In the genomic region with DNA sequence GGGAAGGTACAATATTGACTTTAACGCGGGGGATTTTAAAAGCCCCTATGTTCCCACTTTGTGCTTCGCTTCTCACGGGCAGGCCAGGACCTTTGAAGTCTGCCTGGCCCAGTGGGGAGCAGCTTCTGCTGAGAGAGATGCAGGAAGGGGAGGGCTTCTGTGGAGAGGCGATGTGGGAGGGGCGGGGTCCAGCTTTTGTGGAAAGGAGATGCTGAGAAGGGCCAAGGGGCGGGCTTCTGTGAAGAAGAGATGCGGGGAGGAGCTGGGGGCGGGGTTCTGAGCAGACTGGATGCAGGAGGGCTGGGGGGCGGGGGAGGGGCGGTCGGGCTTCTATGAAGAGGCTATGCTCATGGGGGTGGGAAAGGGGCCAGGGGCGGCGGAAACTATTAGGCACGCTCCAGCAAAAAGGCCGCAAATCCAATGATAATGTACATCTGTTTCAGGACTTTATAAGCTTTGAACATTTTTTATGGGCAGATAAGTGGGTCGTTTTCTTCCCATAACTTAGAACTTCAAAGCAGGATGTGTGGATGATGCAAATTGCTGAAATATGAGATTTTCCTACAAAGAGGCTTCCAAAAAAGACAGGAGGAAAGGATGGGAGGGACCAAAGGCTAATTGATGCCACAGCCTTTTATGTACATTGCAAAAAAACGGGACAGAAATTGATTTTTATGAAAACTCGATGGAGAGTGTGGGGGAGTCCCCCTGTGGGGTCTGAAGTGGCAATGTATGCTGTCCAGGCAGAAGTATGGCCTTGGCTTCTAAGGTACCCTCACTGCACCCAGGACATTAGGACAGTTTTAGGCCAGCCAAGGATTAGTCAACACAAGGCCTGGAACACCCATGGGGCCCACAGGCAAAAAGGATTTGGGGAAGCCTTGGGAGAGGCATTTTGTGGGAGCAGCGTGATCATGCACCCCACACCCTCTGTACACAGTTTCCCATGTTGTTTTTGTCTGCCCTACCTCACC, we compare ENCODE assay signal across 8 mouse cellular contexts. TPM values are rescaled to one million over a fixed set of nuclear protein-coding genes. Genes with fewer than 3 reads are reported as not detected.
A peak's percentile ranks its signal among the peaks of the same experiment; 100 is the strongest.
DNase-seq lines count a peak whose midpoint lies in the region; ATAC-seq and TF ChIP-seq lines count a peak whose summit lies in the region.

No protein-coding gene starts in this region.

- TF ChIP-seq CTCF in lung, adult 2 months (IDR thresholded peaks at IDR 0.05; ENCODE audit: insufficient read depth, low read length): no peak
- TF ChIP-seq CTCF in heart, postnatal 0 days (IDR thresholded peaks at IDR 0.05; ENCODE audit: low read depth): no peak
- no peak for TF ChIP-seq CTCF in kidney, postnatal 0 days (IDR thresholded peaks at IDR 0.05; ENCODE audit: low read depth)

- H3K4me2 ChIP-seq in forebrain, embryonic 11.5 days (ENCODE audit: low read depth, low read length, severe bottlenecking): peak overlapping the region; percentile 57
- H3K4me2 ChIP-seq in heart, postnatal 0 days (ENCODE audit: low read depth, low read length): peak overlapping the region; percentile 40; the same call in 1 of the 2 replicates
- peak overlapping the region; percentile 39 for H3K4me2 ChIP-seq in kidney, postnatal 0 days (ENCODE audit: low read length)
- peak overlapping the region; percentile 50 for H3K4me2 ChIP-seq in stomach, embryonic 15.5 days

- TF ChIP-seq POLR2A in lung, adult 2 months (IDR thresholded peaks at IDR 0.05; ENCODE audit: borderline replicate concordance, extremely low read depth, low read depth, low read length): no peak

- peak overlapping the region; percentile 39; the same call in 1 of the 2 replicates for H3K9ac ChIP-seq in forebrain, embryonic 11.5 days (ENCODE audit: low read length)
- no peak overlapping the region for H3K9ac ChIP-seq in heart, postnatal 0 days (replicated peaks; ENCODE audit: low read depth, low read length)
- no peak overlapping the region for H3K9ac ChIP-seq in kidney, postnatal 0 days (ENCODE audit: low read depth, low read length)
- H3K9ac ChIP-seq in stomach, embryonic 15.5 days: no peak overlapping the region

- no peak for TF ChIP-seq EP300 in heart, postnatal 0 days (IDR thresholded peaks at IDR 0.05; ENCODE audit: low read depth)

- DNase-seq in lung, adult 18-20 months: peak; percentile 36 to 44
- no peak for DNase-seq in lung, adult 2 months
- DNase-seq in forebrain, embryonic 11.5 days (ENCODE audit: low spot score): peak; percentile 98
- DNase-seq in heart, postnatal 0 days (ENCODE audit: low spot score): peak; percentile 34
- peak; percentile 98 for DNase-seq in kidney, postnatal 0 days (ENCODE audit: low spot score)
- DNase-seq in cerebellum, adult 8-10 months: no peak

- H3K4me1 ChIP-seq in lung, adult 2 months (ENCODE audit: control insufficient read depth, insufficient read depth, low read length): no peaks in the 10 kb centered on the region
- peaks cover 8% of the 10 kb centered on the region; the same call in 1 of the 2 replicates for H3K4me1 ChIP-seq in forebrain, embryonic 11.5 days (replicated peaks; ENCODE audit: control insufficient read depth, insufficient read depth, low read length)
- H3K4me1 ChIP-seq in heart, postnatal 0 days (ENCODE audit: control insufficient read depth, insufficient read depth): peaks cover 7% of the 10 kb centered on the region; the same call in 1 of the 2 replicates
- 0 out of 2 replicates have a peak, but pooled peaks cover 8% of the 10 kb centered on the region for H3K4me1 ChIP-seq in kidney, postnatal 0 days (replicated peaks; ENCODE audit: insufficient read depth, low read length)
- H3K4me1 ChIP-seq in stomach, embryonic 15.5 days: peaks cover 11% of the 10 kb centered on the region

- WGBS in lung, adult 2 months: 22% methylated on average over 18 of the region's 20 CpGs
- 6% methylated on average over 19 of the region's 20 CpGs for WGBS in forebrain, embryonic 11.5 days
- 21% methylated on average over 20 of the region's 20 CpGs for WGBS in heart, postnatal 0 days
- 8% methylated on average over 17 of the region's 20 CpGs for WGBS in kidney, postnatal 0 days
- 7% methylated on average over 18 of the region's 20 CpGs for WGBS in stomach, embryonic 15.5 days

- H3K4me3 ChIP-seq in lung, adult 2 months (replicated peaks; ENCODE audit: extremely low read depth, low read depth, low read length): no peak overlapping the region
- H3K4me3 ChIP-seq in forebrain, embryonic 11.5 days (ENCODE audit: low read depth, low read length): peak overlapping the region; percentile 22; the same call in 1 of the 2 replicates
- no peak overlapping the region for H3K4me3 ChIP-seq in heart, postnatal 0 days (ENCODE audit: low read depth, low read length)
- H3K4me3 ChIP-seq in kidney, postnatal 0 days (replicated peaks; ENCODE audit: low read depth, low read length): no peak overlapping the region
- peak overlapping the region; percentile 16; the same call in 1 of the 2 replicates for H3K4me3 ChIP-seq in stomach, embryonic 15.5 days (replicated peaks)

- peak; percentile 95 for ATAC-seq in forebrain, embryonic 11.5 days (replicated peaks; ENCODE audit: low FRiP score)
- ATAC-seq in heart, postnatal 0 days (ENCODE audit: insufficient read depth, low read depth): peak; percentile 62; the same call in 1 of the 2 replicates
- peak; percentile 89 for ATAC-seq in kidney, postnatal 0 days (replicated peaks; ENCODE audit: low FRiP score, low read depth)
- ATAC-seq in megakaryocyte progenitor cell, adult 5-6 weeks (replicated peaks; ENCODE audit: poor library complexity): peak; percentile 60; the same call in 1 of the 2 replicates
- ATAC-seq in stomach, embryonic 15.5 days (ENCODE audit: insufficient read depth, low FRiP score, low read depth): peak; percentile 83

- no peaks in the 10 kb centered on the region for H3K9me3 ChIP-seq in forebrain, embryonic 11.5 days (ENCODE audit: control insufficient read depth, low read length)
- H3K9me3 ChIP-seq in heart, postnatal 0 days (replicated peaks; ENCODE audit: control insufficient read depth, low read length): no peaks in the 10 kb centered on the region
- no peaks in the 10 kb centered on the region for H3K9me3 ChIP-seq in kidney, postnatal 0 days (replicated peaks; ENCODE audit: low read length)
- no peaks in the 10 kb centered on the region for H3K9me3 ChIP-seq in stomach, embryonic 15.5 days

- no peaks in the 10 kb centered on the region for H3K36me3 ChIP-seq in forebrain, embryonic 11.5 days (ENCODE audit: control insufficient read depth, insufficient read depth, low read length)
- H3K36me3 ChIP-seq in heart, postnatal 0 days (replicated peaks; ENCODE audit: control insufficient read depth, insufficient read depth, low read length): no peaks in the 10 kb centered on the region
- H3K36me3 ChIP-seq in kidney, postnatal 0 days (ENCODE audit: insufficient read depth, low read length): no peaks in the 10 kb centered on the region
- H3K36me3 ChIP-seq in stomach, embryonic 15.5 days: no peaks in the 10 kb centered on the region

- peak overlapping the region; percentile 55 for H3K27ac ChIP-seq in forebrain, embryonic 11.5 days (ENCODE audit: low read depth, low read length)
- H3K27ac ChIP-seq in heart, postnatal 0 days (ENCODE audit: low read depth): no peak overlapping the region
- peak overlapping the region; percentile 58; the same call in 1 of the 2 replicates for H3K27ac ChIP-seq in kidney, postnatal 0 days
- peak overlapping the region; percentile 61; the same call in 1 of the 2 replicates for H3K27ac ChIP-seq in stomach, embryonic 15.5 days

- no peaks in the 10 kb centered on the region for H3K27me3 ChIP-seq in forebrain, embryonic 11.5 days (ENCODE audit: control insufficient read depth, insufficient read depth, low read length)
- H3K27me3 ChIP-seq in heart, postnatal 0 days (ENCODE audit: control insufficient read depth, insufficient read depth, low read length): no peaks in the 10 kb centered on the region
- H3K27me3 ChIP-seq in kidney, postnatal 0 days (ENCODE audit: insufficient read depth, low read length): no peaks in the 10 kb centered on the region
- no peaks in the 10 kb centered on the region for H3K27me3 ChIP-seq in stomach, embryonic 15.5 days (replicated peaks)

RNA-seq across cellular contexts. Expression of gene Snx20, which starts 31.6 kb away (rescaled TPM):
- 11.5 and 16.8 TPM in 2 replicates for polyA plus RNA-seq in lung, adult 2 months (2012; rRNA removed)
- 0.83 and 0.95 TPM in 2 replicates for polyA plus RNA-seq in forebrain, embryonic 11.5 days (2014; fragmentation: Nextera tagmentation; extraction: Ambion mirVana)
- 1.7 and 7.3 TPM in 2 replicates for total RNA-seq in heart, postnatal 0 days (2014; rRNA removed; ENCODE audit: low replicate concordance)
- polyA plus RNA-seq in heart, postnatal 0 days (2015; fragmentation: Nextera tagmentation; extraction: Ambion mirVana): 1.7 and 2.0 TPM in 2 replicates
- 2.9 and 3.0 TPM in 2 replicates for polyA plus RNA-seq in kidney, postnatal 0 days (2015; fragmentation: Nextera tagmentation; extraction: Ambion mirVana)
- total RNA-seq in megakaryocyte progenitor cell, adult 5-6 weeks (2015): 14.2 and 17.2 TPM in 2 replicates
- total RNA-seq in megakaryocyte progenitor cell, adult 5-6 weeks (2017): 12.5 and 18.7 TPM in 2 replicates
- 2.8 TPM in 2 replicates for polyA plus RNA-seq in stomach, embryonic 15.5 days (2015; fragmentation: Nextera tagmentation; extraction: Ambion mirVana)

RNA-seq across cellular contexts. Expression of gene Nod2, which starts 42.8 kb away (rescaled TPM):
- 4.0 and 5.0 TPM in 2 replicates for polyA plus RNA-seq in lung, adult 2 months (2012; rRNA removed)
- polyA plus RNA-seq in forebrain, embryonic 11.5 days (2014; fragmentation: Nextera tagmentation; extraction: Ambion mirVana): 0.07 and 0.13 TPM in 2 replicates
- total RNA-seq in heart, postnatal 0 days (2014; rRNA removed; ENCODE audit: low replicate concordance): 0.54 TPM in 1 of 2 replicates, not detected in the other
- polyA plus RNA-seq in heart, postnatal 0 days (2015; fragmentation: Nextera tagmentation; extraction: Ambion mirVana): 0.10 and 0.14 TPM in 2 replicates
- 0.32 and 0.38 TPM in 2 replicates for polyA plus RNA-seq in kidney, postnatal 0 days (2015; fragmentation: Nextera tagmentation; extraction: Ambion mirVana)
- 0.05 and 0.52 TPM in 2 replicates for total RNA-seq in megakaryocyte progenitor cell, adult 5-6 weeks (2015)
- 0.17 and 0.34 TPM in 2 replicates for total RNA-seq in megakaryocyte progenitor cell, adult 5-6 weeks (2017)
- polyA plus RNA-seq in stomach, embryonic 15.5 days (2015; fragmentation: Nextera tagmentation; extraction: Ambion mirVana): 0.19 and 0.21 TPM in 2 replicates

Comparison
In these comparisons a context has a peak if more than half of its experiments do, and no peak if none do; other contexts are left out.
1. DNase-seq: peak in lung, adult 18-20 months (2 of 2), forebrain, embryonic 11.5 days (single experiment), heart, postnatal 0 days (single experiment) and kidney, postnatal 0 days (single experiment); none in lung, adult 2 months (single experiment) and cerebellum, adult 8-10 months (single experiment).
2. H3K4me3 ChIP-seq: peak in forebrain, embryonic 11.5 days (single experiment) and stomach, embryonic 15.5 days (single experiment); none in lung, adult 2 months (single experiment), heart, postnatal 0 days (single experiment) and kidney, postnatal 0 days (single experiment).
3. Peak in every context shown above with its lines, with median percentiles within 50 percentile points of each other: ATAC-seq and H3K4me2 ChIP-seq.